Mouse (Mus musculus) layer of hippocampus, adult 8-10 months (tissue): ENCODE measurements around the gene Lpgat1. TPM values are rescaled to one million over a fixed set of nuclear protein-coding genes. Genes with fewer than 3 reads are reported as not detected.

ENCODE experiments used
- DNase-seq, 2 experiments: peaks; one replicate each; pipeline ENCODE4 v3.0.0; 2022; ENCODE audit warnings: low spot score in 2 of 2
- total RNA-seq, 4 experiments: library from RNA; stranded (reverse); gene quantifications; 2 replicates each; pipeline ENCODE4 v1.2.4; 2022

The Lpgat1 gene
- total RNA-seq, 4 experiments from 2014 or later: 123 to 147 (median 134) TPM

DNA sequence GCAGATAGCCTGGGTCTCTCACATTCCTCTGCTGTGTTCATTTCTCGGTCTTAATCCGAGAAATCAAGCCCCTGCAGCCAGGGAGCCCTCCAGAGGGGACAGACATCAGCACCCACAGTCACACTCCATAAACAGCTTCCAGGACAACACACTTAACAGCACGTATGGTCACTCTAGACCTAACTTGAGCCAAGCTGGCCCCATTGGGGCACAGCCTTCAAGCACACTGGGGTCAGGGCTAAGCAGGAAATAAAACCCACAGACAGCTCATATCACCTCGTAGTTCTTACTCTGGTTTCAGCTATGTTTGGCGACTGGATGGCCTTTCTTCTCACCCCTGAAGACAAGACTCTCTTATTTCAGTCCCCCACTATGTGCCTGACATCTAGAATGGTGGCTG lies 87.1 kb downstream of the Lpgat1 start:
- no peak for DNase-seq

GRCm38 (mm10) chr1:191805788-191806187 lies 88.2 kb downstream of the Lpgat1 start:
- no peak for DNase-seq

GRCm38 (mm10) chr1:191806740-191807139 lies 89.1 kb downstream of the Lpgat1 start:
- no peak for DNase-seq

GRCm38 (mm10) chr1:191807979-191808378 lies 90.3 kb downstream of the Lpgat1 start:
- DNase-seq: no peak

GRCm38 (mm10) chr1:191808688-191809223 lies 91.1 kb downstream of the Lpgat1 start:
- peak; percentile 63 to 69 for DNase-seq

DNA sequence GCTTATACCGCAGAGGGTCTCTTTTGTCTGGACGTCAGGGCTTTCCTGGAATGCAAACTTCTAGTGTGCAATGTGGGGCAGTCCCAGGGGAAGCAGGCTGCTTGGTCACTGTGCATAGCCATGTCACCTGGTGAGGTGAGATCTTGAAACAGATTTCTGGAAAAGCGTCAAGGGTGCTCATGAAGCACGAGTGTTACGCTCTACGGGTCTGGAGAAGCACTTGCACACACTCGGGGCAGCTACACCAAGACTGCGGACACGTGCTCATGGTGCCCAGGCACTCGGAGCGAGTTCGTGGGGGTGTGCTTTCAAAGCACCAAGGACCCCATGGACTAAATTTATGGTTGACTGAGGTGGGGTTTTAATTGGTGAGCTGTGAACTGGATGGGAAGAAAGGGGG lies 94.1 kb downstream of the Lpgat1 start:
- DNase-seq: no peak

GRCm38 (mm10) chr1:191812949-191813691 lies 95.5 kb downstream of the Lpgat1 start:
- DNase-seq: no peak

DNA sequence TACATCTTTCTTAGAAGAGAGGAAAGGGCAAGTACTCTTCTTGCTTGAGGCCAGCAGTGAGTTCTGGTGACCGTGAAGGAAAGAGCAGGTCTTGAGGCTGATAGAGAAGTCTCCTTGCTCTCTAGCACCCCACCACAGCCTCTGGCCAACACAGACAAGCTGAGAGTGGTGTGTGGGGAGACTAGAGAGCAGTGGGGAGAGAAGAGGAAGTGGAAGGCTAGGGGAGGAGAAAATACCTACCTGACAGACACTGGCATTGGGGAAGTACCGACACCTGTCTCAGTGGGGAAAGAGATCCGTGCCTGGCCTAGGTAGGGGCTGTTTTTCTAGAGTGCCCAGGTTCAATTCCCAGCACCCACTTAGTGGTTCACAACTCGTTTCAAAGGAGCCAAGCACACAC lies 96.6 kb downstream of the Lpgat1 start:
- no peak for DNase-seq

- DNase-seq: no peak
Measured at GRCm38 (mm10) chr1:191814935-191815334, 97.3 kb downstream of the Lpgat1 start.

GRCm38 (mm10) chr1:191816596-191816995 lies 99.0 kb downstream of the Lpgat1 start:
- no peak for DNase-seq

- peak; percentile 82 to 91 for DNase-seq
Measured at GRCm38 (mm10) chr1:191817418-191818144, 99.9 kb downstream of the Lpgat1 start.

GRCm38 (mm10) chr1:191818145-191818631 lies 100.6 kb downstream of the Lpgat1 start:
- no peak for DNase-seq

GRCm38 (mm10) chr1:191819026-191819425 lies 101.4 kb downstream of the Lpgat1 start:
- no peak for DNase-seq

DNA sequence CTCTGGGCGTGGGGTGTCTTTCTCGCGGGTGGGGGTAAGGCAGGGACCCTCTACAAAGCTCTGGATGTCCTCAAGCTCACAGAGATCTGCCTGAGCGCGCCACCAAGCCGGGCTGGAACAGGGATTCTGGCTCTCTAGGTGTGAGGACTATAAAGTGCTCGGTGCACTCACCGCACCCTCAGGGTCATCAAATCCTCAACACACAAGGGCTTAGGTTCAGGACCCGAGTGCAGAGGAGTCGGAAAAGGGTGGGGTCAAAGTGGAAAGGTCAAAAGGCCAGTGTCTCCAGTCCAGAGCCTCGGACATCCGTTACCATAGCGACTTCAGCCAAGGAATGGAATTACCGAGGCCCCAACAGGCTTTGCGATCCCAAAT lies 103.3 kb downstream of the Lpgat1 start:
- no peak for DNase-seq

GRCm38 (mm10) chr1:191821326-191822091 lies 103.9 kb downstream of the Lpgat1 start, which contains the start of gene Nek2:
Nek2 (plus strand) TSS chr1:191821444.
- peak; percentile 97 to 98 for DNase-seq

GRCm38 (mm10) chr1:191829124-191829523 lies 111.5 kb downstream of the Lpgat1 start:
- DNase-seq: no peak

DNA sequence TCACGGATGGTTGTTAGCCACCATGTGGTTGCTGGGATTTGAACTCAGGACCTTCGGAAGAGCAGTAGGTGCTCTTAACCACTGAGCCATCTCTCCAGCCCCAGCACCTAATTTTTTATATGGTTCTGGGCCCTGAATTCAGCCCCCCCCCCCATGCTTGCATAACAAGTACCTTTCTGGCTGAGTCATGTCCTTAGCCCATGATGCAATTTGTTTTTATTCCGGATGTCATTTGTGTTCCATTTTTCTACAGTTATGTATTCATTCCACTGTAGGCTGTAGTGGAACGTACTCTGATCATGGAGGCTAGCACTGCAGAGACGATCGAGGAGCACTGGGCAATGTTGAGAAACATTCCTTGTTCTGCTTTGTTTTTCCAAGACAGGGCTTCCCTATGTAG lies 115.8 kb downstream of the Lpgat1 start:
- DNase-seq: no peak
